Mouse (Mus musculus) cerebellum, adult 2 months (tissue): ENCODE data around the gene Kcnh1. TPM values are rescaled to one million over a fixed set of nuclear protein-coding genes. Genes with fewer than 3 reads are reported as not detected.

ENCODE experiments used
- DNase-seq, 2 experiments: peaks; one replicate each; pipeline ENCODE4 v3.0.0; 2021
- H3K27ac ChIP-seq: fragments of 200-500 bp; 2 replicates; pipeline ENCODE4 v1.5.1; 2012; ENCODE audit warnings: low read length, control low read depth, inconsistent platforms; ENCODE audit not compliant: insufficient read depth
- H3K27me3 ChIP-seq: fragments of 200-500 bp; 2 replicates; pipeline ENCODE4 v1.6.1; 2012; ENCODE audit warnings: inconsistent platforms, mild to moderate bottlenecking, low read length, moderate library complexity; ENCODE audit not compliant: control insufficient read depth, insufficient read depth
- H3K4me1 ChIP-seq: fragments of 200-500 bp; 2 replicates; pipeline ENCODE4 v1.6.1; 2011; ENCODE audit warnings: low read length; ENCODE audit not compliant: control insufficient read depth, insufficient read depth
- H3K4me3 ChIP-seq: fragments of 200-500 bp; replicated peaks from 2 replicates; pipeline ENCODE3; 2011; ENCODE audit warnings: mild to moderate bottlenecking, low read depth, low read length, control low read depth; ENCODE audit not compliant: insufficient read depth
- CTCF ChIP-seq: fragments of 200-500 bp; IDR thresholded peaks from 2 replicates; pipeline ENCODE4 v1.5.1; 2011; ENCODE audit warnings: low read depth, mild to moderate bottlenecking, control low read depth, low read length, moderate library complexity, borderline replicate concordance; ENCODE audit not compliant: insufficient read depth
- POLR2A ChIP-seq: fragments of 200-500 bp; IDR thresholded peaks from 2 replicates; pipeline ENCODE4 v1.6.1; 2011; ENCODE audit warnings: low read length, control low read depth, borderline replicate concordance; ENCODE audit not compliant: insufficient read depth
- WGBS: fragments of 180-500 bp; shearing (Covaris S2); methylation state at CpG from one replicate; pipeline ENCODE4 v1.1.7; 2018; 5-methylcytosine and 5-hydroxymethylcytosine counted together
- polyA plus RNA-seq: library from polyadenylated mRNA; depleted of rRNA; stranded (reverse); fragments of >200 nt; gene quantifications from 2 replicates; pipeline ENCODE4 v1.2.3, GENCODE M21; 2012

The Kcnh1 gene
- polyA plus RNA-seq, 1 experiment: 18.6 TPM

GRCm38 (mm10) chr1:192421377-192422166 is 231.0 kb downstream of the Kcnh1 start:
- no peak overlapping the region for H3K27ac ChIP-seq
- no peak for DNase-seq
- WGBS: 75% methylated on average over 14 of the region's 14 CpGs
- TF ChIP-seq POLR2A (no peak), CTCF (no peak)
- no peak overlapping the region for H3K4me3 ChIP-seq
- H3K27me3 ChIP-seq: no peaks in the 10 kb centered on the region
- H3K4me1 ChIP-seq: peaks cover 14% of the 10 kb centered on the region

- no peak for DNase-seq
- H3K4me1 ChIP-seq: peaks cover 11% of the 10 kb centered on the region; the same call in 1 of the 2 replicates
- H3K27me3 ChIP-seq: no peaks in the 10 kb centered on the region
- WGBS: 62% methylated on average over 2 of the region's 2 CpGs
- TF ChIP-seq POLR2A (no peak), CTCF (no peak)
- no peak overlapping the region for H3K4me3 ChIP-seq
- H3K27ac ChIP-seq: no peak overlapping the region
These were observed 240.8 kb downstream of the Kcnh1 start for GRCm38 (mm10) chr1:192431423-192431822.

- DNase-seq: no peak
- Histone ChIP-seq H3K4me3 (no peak overlapping the region), H3K27me3 (no peaks in the 10 kb centered on the region), H3K27ac (no peak overlapping the region), H3K4me1 (peaks cover 14% of the 10 kb centered on the region)
- 94% methylated on average over 2 of the region's 2 CpGs for WGBS
- TF ChIP-seq POLR2A (no peak), CTCF (no peak)
These were observed 244.9 kb downstream of the Kcnh1 start for GRCm38 (mm10) chr1:192435503-192435902.

GRCm38 (mm10) chr1:192439151-192439837 is 248.7 kb downstream of the Kcnh1 start:
- Histone ChIP-seq H3K27me3 (no peaks in the 10 kb centered on the region), H3K4me1 (peaks cover 21% of the 10 kb centered on the region), H3K4me3 (no peak overlapping the region), H3K27ac (no peak overlapping the region)
- TF ChIP-seq POLR2A (no peak), CTCF (no peak)
- 63% methylated on average over 6 of the region's 6 CpGs for WGBS
- no peak for DNase-seq

GRCm38 (mm10) chr1:192442772-192443445 is 252.3 kb downstream of the Kcnh1 start:
- no peak overlapping the region for H3K4me3 ChIP-seq
- peaks cover 31% of the 10 kb centered on the region for H3K4me1 ChIP-seq
- TF ChIP-seq POLR2A: no peak
- no peak for TF ChIP-seq CTCF
- DNase-seq: peak; percentile 60 to 69
- 35% methylated on average over 5 of the region's 5 CpGs for WGBS
- H3K27me3 ChIP-seq: no peaks in the 10 kb centered on the region
- H3K27ac ChIP-seq: peak overlapping the region; percentile 90

GRCm38 (mm10) chr1:192443998-192444657 is 253.6 kb downstream of the Kcnh1 start:
- no peaks in the 10 kb centered on the region for H3K27me3 ChIP-seq
- DNase-seq: peak; percentile 47 to 55
- peak overlapping the region; percentile 90 for H3K27ac ChIP-seq
- peaks cover 39% of the 10 kb centered on the region for H3K4me1 ChIP-seq
- TF ChIP-seq CTCF (peak; percentile 60; the same call in 1 of the 2 replicates), POLR2A (no peak)
- 35% methylated on average over 20 of the region's 20 CpGs for WGBS
- no peak overlapping the region for H3K4me3 ChIP-seq

GRCm38 (mm10) chr1:192444658-192445447 is 254.3 kb downstream of the Kcnh1 start:
- WGBS: 4% methylated on average over 7 of the region's 7 CpGs
- Histone ChIP-seq H3K27me3 (no peaks in the 10 kb centered on the region), H3K4me1 (peaks cover 45% of the 10 kb centered on the region), H3K4me3 (no peak overlapping the region), H3K27ac (peak overlapping the region; percentile 90)
- no peak for TF ChIP-seq POLR2A
- no peak for TF ChIP-seq CTCF
- DNase-seq: peak; percentile 94 to 96
